Mouse (Mus musculus) layer of hippocampus, postnatal 10 days (tissue): ENCODE data around the gene Foxp1. TPM values are rescaled to one million over a fixed set of nuclear protein-coding genes. Genes with fewer than 3 reads are reported as not detected.

ENCODE experiments used
- DNase-seq, 2 experiments: peaks; one replicate each; pipeline ENCODE4 v3.0.0; 2021; ENCODE audit warnings: low spot score in 2 of 2
- total RNA-seq, 2 experiments: library from RNA; stranded (reverse); gene quantifications; 2 replicates each; pipeline ENCODE4 v1.2.3; 2021

Gene Foxp1
- total RNA-seq, 2 experiments from 2014 or later, result 139 to 149 TPM

- DNase-seq, result no peak
These were observed 121.3 kb downstream of the Foxp1 start for GRCm38 (mm10) chr6:99401211-99401610.

DNA sequence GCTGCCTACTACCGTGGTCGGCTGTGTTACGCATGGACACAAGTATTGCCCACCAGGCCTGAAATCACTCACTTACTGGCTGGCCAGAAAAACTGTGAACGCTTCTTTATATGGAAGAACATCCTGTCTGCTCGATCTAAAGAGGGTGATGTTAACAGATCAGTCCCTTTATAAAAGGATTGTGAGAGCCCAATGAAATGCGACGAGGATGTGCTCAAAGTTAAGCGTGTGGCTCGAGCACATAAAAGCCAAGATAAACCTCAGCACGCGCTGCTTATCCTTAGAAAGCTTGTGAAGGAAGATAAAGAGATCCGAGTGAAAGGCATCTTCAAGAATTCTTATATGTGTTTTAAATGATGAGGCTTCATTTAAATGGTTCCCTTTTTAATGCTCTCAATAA lies 126.8 kb downstream of the Foxp1 start:
- DNase-seq, result no peak

GRCm38 (mm10) chr6:99394801-99395200 lies 127.7 kb downstream of the Foxp1 start:
- DNase-seq, result no peak

DNA sequence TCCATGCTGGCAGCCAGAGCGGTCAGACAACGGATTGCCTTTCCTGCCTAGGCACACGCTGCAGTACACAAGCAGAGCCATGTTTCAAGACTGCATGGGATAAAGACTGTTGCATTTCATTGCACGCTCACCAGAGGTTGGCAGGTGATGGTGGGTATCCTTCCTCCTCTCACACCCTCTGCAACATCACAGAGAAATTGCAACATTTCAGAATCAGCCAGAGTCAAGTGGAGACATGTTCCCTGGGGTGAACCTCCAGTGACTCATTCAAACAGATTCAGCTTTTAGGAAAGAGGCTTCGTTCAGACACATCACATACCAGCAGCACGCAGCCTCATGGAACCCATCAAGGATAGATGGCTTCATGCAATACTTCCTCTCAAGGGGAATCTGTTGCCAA lies 130.0 kb downstream of the Foxp1 start:
- DNase-seq, result no peak

GRCm38 (mm10) chr6:99388741-99389675 lies 133.5 kb downstream of the Foxp1 start:
- no peak for DNase-seq

GRCm38 (mm10) chr6:99388023-99388422 lies 134.5 kb downstream of the Foxp1 start:
- no peak for DNase-seq

- no peak for DNase-seq
These were observed 137.4 kb downstream of the Foxp1 start for GRCm38 (mm10) chr6:99385059-99385604.

GRCm38 (mm10) chr6:99383846-99384472 lies 138.6 kb downstream of the Foxp1 start:
- no peak for DNase-seq

- no peak for DNase-seq
These were observed 142.4 kb downstream of the Foxp1 start for GRCm38 (mm10) chr6:99380146-99380545.

GRCm38 (mm10) chr6:99378997-99379710 lies 143.4 kb downstream of the Foxp1 start:
- no peak for DNase-seq

- no peak for DNase-seq
These were observed 144.8 kb downstream of the Foxp1 start for GRCm38 (mm10) chr6:99377716-99378115.

- no peak for DNase-seq
These were observed 145.4 kb downstream of the Foxp1 start for GRCm38 (mm10) chr6:99377131-99377530.

GRCm38 (mm10) chr6:99376721-99377120 lies 145.8 kb downstream of the Foxp1 start:
- no peak for DNase-seq

DNA sequence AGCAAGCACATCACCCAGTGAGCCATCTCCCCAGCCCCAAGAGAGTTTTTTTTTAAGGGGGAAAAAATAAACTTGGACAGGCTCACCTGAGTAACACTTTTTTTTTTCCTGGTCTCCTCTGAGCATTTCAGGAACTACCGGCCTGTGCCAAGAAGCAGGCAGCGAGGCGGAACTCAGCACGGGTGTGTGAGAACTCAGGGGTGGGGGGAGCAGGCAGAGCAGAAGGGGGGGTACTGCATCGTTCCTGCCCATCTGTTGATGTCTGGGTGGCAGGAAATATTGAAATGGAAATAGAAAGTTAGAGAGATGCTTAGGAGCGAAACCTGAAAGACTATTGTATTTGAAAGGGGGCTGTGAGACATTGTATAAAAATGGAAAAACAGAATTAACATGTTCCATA lies 146.7 kb downstream of the Foxp1 start:
- DNase-seq, result no peak

DNA sequence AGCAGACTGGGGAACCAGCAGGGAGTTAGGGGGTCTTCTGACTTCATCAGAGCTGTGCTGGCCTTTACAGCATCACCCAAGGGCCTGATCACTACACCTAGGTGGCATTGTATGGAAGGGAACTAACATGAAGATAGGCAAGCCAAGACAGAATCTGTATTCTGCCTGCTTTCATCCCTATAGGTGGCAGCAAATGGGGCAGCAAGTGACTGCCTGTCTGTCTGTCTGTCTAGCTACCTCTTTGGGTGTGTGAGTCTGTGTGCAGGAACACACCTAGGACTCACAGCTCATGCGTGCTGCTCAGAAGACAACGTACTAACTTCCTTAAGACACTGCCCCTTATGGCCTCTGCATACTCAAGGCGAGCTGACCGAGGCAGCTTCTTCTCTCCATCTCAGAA lies 147.1 kb downstream of the Foxp1 start:
- DNase-seq, result no peak

DNA sequence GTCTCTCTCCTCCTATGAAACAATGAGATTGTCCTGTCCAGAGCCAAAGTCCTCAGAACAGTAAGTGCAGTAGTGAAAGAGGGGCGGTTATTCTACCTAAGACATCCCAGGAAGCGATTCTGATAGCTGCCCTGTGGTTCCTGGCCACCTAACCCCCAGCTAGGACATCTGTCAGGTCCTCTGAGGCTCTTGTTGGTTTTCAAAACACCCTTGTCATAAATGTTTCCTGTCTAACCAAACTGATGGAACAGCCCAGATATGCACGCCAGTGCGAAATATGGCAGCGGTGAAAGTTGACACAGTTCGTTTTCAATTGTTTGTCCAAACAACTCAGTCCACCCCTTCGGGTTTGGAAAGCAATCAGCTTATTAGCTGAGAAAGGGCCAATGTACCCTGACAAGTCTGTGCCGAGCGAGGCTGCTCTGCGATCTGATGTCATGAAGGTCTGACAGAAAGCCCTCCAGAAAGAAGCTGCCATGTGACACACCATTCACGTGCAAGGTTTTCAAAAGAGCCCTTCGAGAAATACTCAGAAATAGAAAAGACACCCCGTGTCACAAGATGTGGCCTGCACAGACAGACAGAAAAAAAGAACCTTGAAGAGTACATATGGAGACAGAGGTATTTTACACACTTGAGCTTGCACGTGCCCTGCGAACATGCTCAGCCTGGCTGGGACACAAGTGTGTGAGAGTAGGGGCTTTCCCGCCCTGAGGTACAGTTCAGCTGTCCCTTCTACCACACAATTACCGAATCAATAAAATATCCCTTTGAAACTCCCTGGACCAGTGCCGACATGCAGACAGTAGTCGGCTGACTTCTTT lies 147.9 kb downstream of the Foxp1 start:
- no peak for DNase-seq

- DNase-seq, result no peak
These were observed 150.1 kb downstream of the Foxp1 start for GRCm38 (mm10) chr6:99372427-99372826.

DNA sequence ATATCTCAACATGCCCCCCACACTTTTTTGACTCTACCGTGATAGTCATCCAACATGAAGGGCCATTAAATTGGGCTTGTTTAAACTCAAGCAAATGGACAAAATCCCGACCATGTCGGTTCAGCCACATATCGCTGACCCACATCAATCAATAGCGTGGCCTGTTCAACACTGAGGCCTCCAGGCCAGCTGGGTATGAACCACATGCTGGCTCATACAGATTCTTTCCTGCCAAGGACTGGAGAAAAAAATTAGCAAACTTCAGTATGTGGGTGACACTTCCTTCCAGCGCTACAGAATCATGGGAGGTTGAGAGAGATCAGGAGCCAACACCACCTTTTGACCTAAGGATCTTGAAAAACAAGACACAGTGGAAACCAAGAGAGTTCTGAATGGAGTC lies 150.5 kb downstream of the Foxp1 start:
- no peak for DNase-seq

- DNase-seq, result no peak
These were observed 152.6 kb downstream of the Foxp1 start for GRCm38 (mm10) chr6:99369931-99370330.

DNA sequence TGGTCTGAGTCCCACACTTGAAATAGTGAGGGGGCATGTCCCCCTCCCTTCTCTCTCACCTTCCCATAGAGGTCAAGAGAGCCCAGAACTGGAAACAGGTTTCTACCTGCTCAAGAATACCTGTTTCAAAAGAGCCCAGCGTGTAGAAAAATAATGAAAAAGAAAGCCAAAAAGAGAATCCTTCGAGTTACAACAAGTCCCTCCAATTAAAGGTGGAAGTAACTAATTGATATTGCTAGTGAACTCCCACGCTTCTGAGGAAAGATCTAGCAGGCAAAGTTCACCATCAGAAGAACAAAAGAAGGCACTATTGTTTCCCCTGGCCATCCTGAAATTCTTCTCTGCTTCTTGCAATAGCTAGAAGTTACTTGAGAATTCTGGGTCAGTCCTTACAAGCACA lies 153.4 kb downstream of the Foxp1 start:
- no peak for DNase-seq
